Mouse (Mus musculus): Measurements from ENCODE around the gene Oscar. TPM values are rescaled to one million over a fixed set of nuclear protein-coding genes. Genes with fewer than 3 reads are reported as not detected.
A peak's percentile ranks its signal among the peaks of the same experiment; 100 is the strongest.
"Not testable (repeated sequence)": the region's sequence is repeated elsewhere in the genome, so short reads cannot be mapped to it uniquely, and the experiment has no call there.

Oscar gene
- polyA plus RNA-seq, 1 experiment from 2014 or later = 0.29 TPM

GRCm38 (mm10) chr7:3601119-3601518, 14.8 kb downstream of the Oscar start:
- WGBS = 23% methylated on average over 4 of the region's 4 CpGs
- peak; percentile 64 for DNase-seq (ENCODE audit: low spot score)

DNA sequence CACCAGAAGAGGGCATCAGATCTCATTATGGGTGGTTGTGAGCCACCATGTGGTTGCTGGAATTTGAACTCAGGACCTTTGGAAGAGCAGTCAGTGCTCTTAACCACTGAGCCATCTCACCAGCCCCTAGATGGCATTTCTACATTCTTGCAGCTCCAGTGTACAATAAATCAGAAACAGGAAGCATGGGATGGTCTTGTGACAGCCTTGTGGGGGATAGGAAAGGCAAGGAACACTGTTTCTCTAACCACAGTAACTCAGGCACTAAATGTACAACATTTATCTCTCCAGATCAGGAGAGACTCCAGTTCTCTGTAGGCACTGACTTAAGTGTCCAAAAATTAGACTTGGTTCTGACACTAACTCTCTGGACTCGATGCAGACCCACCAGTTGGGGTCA, 18.2 kb downstream of the Oscar start:
- H3K27me3 ChIP-seq (ENCODE audit: insufficient read depth, poor library complexity, severe bottlenecking); H3K4me1 ChIP-seq (replicated peaks); H3K36me3 ChIP-seq; DNase-seq (ENCODE audit: low spot score); H3K4me3 ChIP-seq; H3K9me3 ChIP-seq; H3K27ac ChIP-seq: not testable (repeated sequence)
- WGBS = 77% methylated on average over 1 of the region's 1 CpGs

More at GRCm38 (mm10) chr7:3601119-3601518, 14.8 kb downstream of the Oscar start:
- no peaks in the 10 kb centered on the region for H3K9me3 ChIP-seq
- no peaks in the 10 kb centered on the region for H3K36me3 ChIP-seq
- H3K27me3 ChIP-seq (ENCODE audit: insufficient read depth, poor library complexity, severe bottlenecking) = no peaks in the 10 kb centered on the region
- H3K4me3 ChIP-seq = no peak overlapping the region
- no peak overlapping the region for H3K27ac ChIP-seq
- H3K4me1 ChIP-seq (replicated peaks) = no peaks in the 10 kb centered on the region

DNA sequence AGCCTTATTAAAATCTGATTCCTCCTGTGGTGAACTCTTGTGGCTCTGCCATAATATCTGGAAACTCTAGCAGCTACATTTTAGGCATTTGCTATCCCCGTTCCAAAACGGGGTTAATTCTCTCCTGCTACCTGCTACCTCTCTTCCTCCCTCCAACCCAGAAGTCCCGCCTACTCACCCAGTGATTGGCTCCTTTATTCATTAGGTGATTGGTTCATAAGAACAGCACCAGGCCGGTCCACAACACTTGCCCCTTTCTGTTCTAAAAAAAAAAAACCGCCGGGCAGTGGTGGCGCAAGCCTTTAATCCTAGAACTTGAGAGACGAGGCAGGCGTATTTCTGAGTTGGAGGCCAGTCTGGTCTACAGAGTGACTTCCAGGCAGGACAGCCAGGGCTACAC, 20.8 kb downstream of the Oscar start:
- no peak for DNase-seq (ENCODE audit: low spot score)
- no peaks in the 10 kb centered on the region for H3K27me3 ChIP-seq (ENCODE audit: insufficient read depth, poor library complexity, severe bottlenecking)
- 15% methylated on average over 9 of the region's 9 CpGs for WGBS

DNA sequence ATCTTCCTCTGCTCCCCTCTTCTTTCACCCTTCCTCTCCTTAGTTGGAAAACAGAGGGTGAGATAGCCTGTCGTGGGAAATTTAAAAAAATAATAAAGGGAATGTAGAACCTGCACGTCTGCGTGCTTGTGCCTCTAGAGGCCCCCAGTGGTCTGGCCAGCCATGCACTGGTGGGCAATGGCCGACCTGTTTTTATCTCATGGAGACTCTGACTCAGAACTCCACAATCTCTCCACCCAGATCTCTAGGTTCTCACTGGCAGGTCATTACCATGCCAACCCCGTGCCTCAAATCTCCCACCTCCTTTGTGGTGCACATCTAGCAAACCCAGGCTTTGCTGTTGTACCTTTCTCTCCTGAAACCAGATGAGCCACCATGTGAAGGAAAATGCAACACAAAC, 21.3 kb downstream of the Oscar start:
- H3K27ac ChIP-seq = no peak overlapping the region
- no peaks in the 10 kb centered on the region for H3K27me3 ChIP-seq (ENCODE audit: insufficient read depth, poor library complexity, severe bottlenecking)
- WGBS = 32% methylated on average over 5 of the region's 5 CpGs
- DNase-seq (ENCODE audit: low spot score) = no peak
- no peak overlapping the region for H3K4me3 ChIP-seq
- H3K4me1 ChIP-seq (replicated peaks) = no peaks in the 10 kb centered on the region
- H3K9me3 ChIP-seq = 0 out of 2 replicates have a peak, but pooled peaks cover 2% of the 10 kb centered on the region
- no peaks in the 10 kb centered on the region for H3K36me3 ChIP-seq

More for the DNA sequence above, 20.8 kb downstream of the Oscar start:
- no peaks in the 10 kb centered on the region for H3K4me1 ChIP-seq (replicated peaks)
- H3K36me3 ChIP-seq = no peaks in the 10 kb centered on the region
- no peak overlapping the region for H3K27ac ChIP-seq
- H3K4me3 ChIP-seq = no peak overlapping the region
- 0 out of 2 replicates have a peak, but pooled peaks cover 2% of the 10 kb centered on the region for H3K9me3 ChIP-seq

DNA sequence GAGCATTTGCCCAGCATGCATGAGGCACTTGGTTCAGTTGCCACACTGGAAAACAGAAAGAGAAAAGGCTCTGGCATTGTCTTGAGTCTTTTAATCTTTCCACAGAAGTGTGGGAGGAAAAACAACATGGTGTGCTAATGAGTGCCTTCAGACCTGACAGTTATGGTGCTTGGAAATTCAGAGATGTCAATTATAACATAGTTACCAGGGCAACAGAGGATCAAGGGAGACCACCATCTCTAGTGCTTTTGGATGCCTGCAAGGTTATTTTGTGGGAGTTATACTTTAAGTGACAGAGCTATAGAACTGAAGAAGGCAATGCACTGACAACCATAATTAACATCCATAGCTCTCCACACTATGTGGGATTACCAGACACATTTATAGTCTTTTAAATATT, 22.1 kb downstream of the Oscar start:
- H3K4me1 ChIP-seq (replicated peaks) = no peaks in the 10 kb centered on the region
- no peak overlapping the region for H3K27ac ChIP-seq
- no peaks in the 10 kb centered on the region for H3K27me3 ChIP-seq (ENCODE audit: insufficient read depth, poor library complexity, severe bottlenecking)
- no peak for DNase-seq (ENCODE audit: low spot score)
- H3K9me3 ChIP-seq = 0 out of 2 replicates have a peak, but pooled peaks cover 2% of the 10 kb centered on the region
- H3K4me3 ChIP-seq = no peak overlapping the region
- no peaks in the 10 kb centered on the region for H3K36me3 ChIP-seq

GRCm38 (mm10) chr7:3591534-3591933, 24.4 kb downstream of the Oscar start:
- WGBS = 78% methylated on average over 1 of the region's 1 CpGs
- H3K36me3 ChIP-seq = no peaks in the 10 kb centered on the region
- H3K9me3 ChIP-seq = 0 out of 2 replicates have a peak, but pooled peaks cover 2% of the 10 kb centered on the region
- no peak overlapping the region for H3K27ac ChIP-seq
- no peaks in the 10 kb centered on the region for H3K27me3 ChIP-seq (ENCODE audit: insufficient read depth, poor library complexity, severe bottlenecking)
- H3K4me3 ChIP-seq = no peak overlapping the region
- DNase-seq (ENCODE audit: low spot score) = no peak
- peaks cover 4% of the 10 kb centered on the region for H3K4me1 ChIP-seq (replicated peaks)

DNA sequence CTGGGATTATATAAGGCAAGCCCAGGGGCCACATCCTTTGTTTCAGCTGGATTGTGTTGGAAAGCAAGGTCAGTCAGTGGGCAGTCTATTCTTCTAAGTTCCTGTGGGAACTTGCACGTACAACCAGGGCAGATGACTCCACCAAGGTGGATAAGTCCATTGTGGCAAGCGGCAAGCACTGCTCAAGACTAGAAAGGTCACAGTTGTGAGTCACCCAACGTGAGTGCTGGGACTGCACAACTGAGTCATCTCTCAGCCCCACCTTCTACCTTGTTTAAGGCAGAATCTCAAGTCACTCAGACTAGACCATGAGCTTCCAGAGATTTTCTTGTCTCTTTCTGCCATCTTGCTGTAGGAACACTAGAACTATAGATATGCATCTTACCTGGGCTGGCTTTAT, 25.4 kb downstream of the Oscar start:
- WGBS = 83% methylated on average over 3 of the region's 3 CpGs
- Histone ChIP-seq H3K4me1 (replicated peaks) (peaks cover 11% of the 10 kb centered on the region), H3K27ac (no peak overlapping the region), H3K27me3 (ENCODE audit: insufficient read depth, poor library complexity, severe bottlenecking) (no peaks in the 10 kb centered on the region), H3K4me3 (no peak overlapping the region), H3K9me3 (0 out of 2 replicates have a peak, but pooled peaks cover 2% of the 10 kb centered on the region), H3K36me3 (no peaks in the 10 kb centered on the region)
- no peak for DNase-seq (ENCODE audit: low spot score)

DNA sequence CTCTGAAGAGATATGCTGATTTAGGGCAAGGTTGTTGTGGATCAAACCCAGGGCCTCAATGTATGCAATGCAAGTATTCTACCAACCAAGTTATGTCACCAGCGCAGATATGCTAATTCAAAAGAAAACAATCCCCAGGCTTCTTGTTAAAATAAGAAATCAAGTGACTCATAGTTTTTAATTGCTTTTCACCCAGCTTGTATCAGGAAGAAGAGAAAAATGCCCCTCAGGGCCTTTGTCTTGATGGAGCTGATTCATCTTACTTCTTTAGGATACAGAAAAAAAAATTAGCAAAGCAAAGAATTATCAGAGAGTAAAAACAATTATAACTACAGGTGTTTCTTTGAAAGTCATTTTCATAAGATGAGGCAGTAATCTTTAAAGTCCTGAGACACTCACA, 28.7 kb downstream of the Oscar start:
- DNase-seq (ENCODE audit: low spot score) = no peak
- H3K27me3 ChIP-seq (ENCODE audit: insufficient read depth, poor library complexity, severe bottlenecking) = no peaks in the 10 kb centered on the region
- H3K4me1 ChIP-seq (replicated peaks) = peaks cover 11% of the 10 kb centered on the region
- H3K27ac ChIP-seq = no peak overlapping the region
- no peaks in the 10 kb centered on the region for H3K36me3 ChIP-seq
- no peak overlapping the region for H3K4me3 ChIP-seq
- H3K9me3 ChIP-seq = 0 out of 2 replicates have a peak, but pooled peaks cover 2% of the 10 kb centered on the region
- WGBS = 67% methylated on average over 1 of the region's 1 CpGs

GRCm38 (mm10) chr7:3586255-3586654, 29.7 kb downstream of the Oscar start:
- Histone ChIP-seq H3K4me3 (0 out of 2 replicates have a peak overlapping the region, but pooled peaks have one; percentile 18), H3K4me1 (replicated peaks) (peaks cover 11% of the 10 kb centered on the region), H3K27me3 (ENCODE audit: insufficient read depth, poor library complexity, severe bottlenecking) (no peaks in the 10 kb centered on the region), H3K9me3 (no peaks in the 10 kb centered on the region), H3K27ac (no peak overlapping the region), H3K36me3 (no peaks in the 10 kb centered on the region)
- DNase-seq (ENCODE audit: low spot score) = no peak
- 1% methylated on average over 5 of the region's 5 CpGs for WGBS

DNA sequence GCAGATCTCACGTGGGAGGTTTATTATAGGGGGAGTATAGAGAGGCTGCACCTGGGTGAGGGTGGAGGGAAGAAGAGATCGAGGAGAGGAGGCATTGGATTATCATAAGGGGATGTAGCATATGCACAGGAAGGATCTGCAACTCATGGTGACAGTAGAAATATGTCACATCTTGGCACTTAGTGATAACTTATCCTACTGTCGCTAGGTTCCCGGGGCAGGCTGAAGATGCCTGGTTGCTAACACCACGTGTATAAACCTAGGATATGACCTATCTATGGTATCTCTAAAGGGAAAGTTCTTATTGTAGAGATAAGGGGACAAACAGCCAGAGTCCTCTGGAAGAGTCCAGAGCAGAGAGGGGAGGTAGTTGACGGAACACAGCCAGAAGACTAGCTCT, 30.2 kb downstream of the Oscar start:
- Histone ChIP-seq H3K4me1 (replicated peaks) (peaks cover 11% of the 10 kb centered on the region), H3K36me3 (no peaks in the 10 kb centered on the region), H3K4me3 (0 out of 2 replicates have a peak overlapping the region, but pooled peaks have one; percentile 18), H3K27ac (no peak overlapping the region), H3K27me3 (ENCODE audit: insufficient read depth, poor library complexity, severe bottlenecking) (no peaks in the 10 kb centered on the region), H3K9me3 (no peaks in the 10 kb centered on the region)
- DNase-seq (ENCODE audit: low spot score) = no peak
- WGBS = 14% methylated on average over 6 of the region's 6 CpGs

- no peaks in the 10 kb centered on the region for H3K36me3 ChIP-seq
- H3K4me3 ChIP-seq = no peak overlapping the region
- 76% methylated on average over 2 of the region's 2 CpGs for WGBS
- H3K4me1 ChIP-seq (replicated peaks) = no peaks in the 10 kb centered on the region
- no peaks in the 10 kb centered on the region for H3K27me3 ChIP-seq (ENCODE audit: insufficient read depth, poor library complexity, severe bottlenecking)
- H3K9me3 ChIP-seq = no peaks in the 10 kb centered on the region
- no peak overlapping the region for H3K27ac ChIP-seq
- DNase-seq (ENCODE audit: low spot score) = no peak
Observed at GRCm38 (mm10) chr7:3580029-3580428, 35.9 kb downstream of the Oscar start.

DNA sequence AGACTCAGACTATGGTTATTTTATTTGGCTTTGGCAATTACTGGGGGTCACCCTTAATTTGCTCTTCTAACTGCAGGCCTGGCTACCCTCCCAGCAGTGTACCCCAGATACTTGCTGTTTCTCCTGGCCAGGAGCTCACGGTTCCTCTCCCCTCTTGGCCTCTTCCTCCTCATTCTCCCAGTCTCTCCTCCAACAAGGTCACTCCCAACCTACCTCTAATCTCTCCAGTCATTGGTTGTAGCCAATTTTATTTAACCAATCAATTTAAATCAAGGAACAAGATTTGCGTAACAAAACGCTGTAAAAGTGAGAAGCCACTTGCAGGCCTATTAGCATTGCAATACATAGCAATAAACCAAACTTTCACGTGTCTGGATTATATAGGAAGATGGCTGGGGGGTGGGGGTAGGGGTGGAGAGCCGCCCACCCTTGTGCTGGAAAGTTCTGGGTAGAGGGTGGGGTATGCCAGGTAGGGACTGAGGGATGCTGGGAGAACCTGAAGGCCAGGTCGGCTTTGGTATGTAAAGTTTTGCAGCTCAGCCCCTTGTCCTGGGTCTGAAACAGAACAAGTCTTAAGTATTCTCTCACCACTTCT, 36.9 kb downstream of the Oscar start:
- H3K27ac ChIP-seq = no peak overlapping the region
- H3K4me1 ChIP-seq (replicated peaks) = no peaks in the 10 kb centered on the region
- 75% methylated on average over 6 of the region's 6 CpGs for WGBS
- no peaks in the 10 kb centered on the region for H3K27me3 ChIP-seq (ENCODE audit: insufficient read depth, poor library complexity, severe bottlenecking)
- no peak overlapping the region for H3K4me3 ChIP-seq
- no peaks in the 10 kb centered on the region for H3K36me3 ChIP-seq
- H3K9me3 ChIP-seq = no peaks in the 10 kb centered on the region
- DNase-seq (ENCODE audit: low spot score) = no peak

DNA sequence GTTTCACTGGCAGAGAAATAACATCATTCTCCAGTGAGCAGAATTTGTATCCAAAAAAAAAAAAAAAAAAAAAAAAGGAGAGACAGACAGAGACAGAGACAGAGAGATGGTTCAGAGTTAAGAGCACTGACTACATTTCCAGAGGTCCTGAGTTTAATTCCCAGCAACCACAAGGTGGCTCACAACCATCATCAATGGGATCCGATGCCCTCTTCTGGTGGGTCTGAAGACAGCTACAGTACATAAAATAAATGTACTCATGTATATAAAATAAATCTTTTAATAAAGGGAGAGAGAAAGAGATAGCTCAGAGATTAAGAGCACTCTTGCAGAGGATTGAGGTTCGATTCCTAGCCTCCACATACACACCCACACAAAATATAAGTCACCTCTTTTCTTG, 37.8 kb downstream of the Oscar start:
- no peak overlapping the region for H3K4me3 ChIP-seq
- no peak for DNase-seq (ENCODE audit: low spot score)
- no peaks in the 10 kb centered on the region for H3K9me3 ChIP-seq
- H3K27me3 ChIP-seq (ENCODE audit: insufficient read depth, poor library complexity, severe bottlenecking) = no peaks in the 10 kb centered on the region
- no peak overlapping the region for H3K27ac ChIP-seq
- no peaks in the 10 kb centered on the region for H3K4me1 ChIP-seq (replicated peaks)
- 81% methylated on average over 2 of the region's 2 CpGs for WGBS
- H3K36me3 ChIP-seq = no peaks in the 10 kb centered on the region
